17 mouse cellular contexts compared by ENCODE assay signal in the genomic region with DNA sequence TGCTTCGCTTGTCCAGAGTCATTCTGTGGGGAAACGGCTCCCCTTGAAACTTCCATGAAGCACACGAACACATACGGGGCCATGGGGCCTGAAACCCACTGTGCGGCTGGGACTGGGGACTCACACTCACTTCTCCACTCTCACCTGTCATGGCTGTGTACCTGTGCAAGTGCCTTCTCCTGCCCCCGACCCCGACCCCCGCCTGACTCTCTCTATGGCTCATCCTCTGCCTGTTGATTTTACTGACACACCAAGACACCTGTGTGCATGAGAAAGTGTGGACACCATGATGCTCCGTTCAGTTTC. TPM values are rescaled to one million over a fixed set of nuclear protein-coding genes. Genes with fewer than 3 reads are reported as not detected.
DNase-seq lines count a peak whose midpoint lies in the region; ATAC-seq and TF ChIP-seq lines count a peak whose summit lies in the region.
"Had no signal": no experiment of that assay in that cellular context is flagged by ENCODE, and none has a peak within 500 bp of the region (broad histone marks: within the 10 kb centered on the region; RNA-seq: fewer than 3 reads in every experiment).

No protein-coding gene starts in this region.

- H3K4me3 ChIP-seq in midbrain, embryonic 10.5 days, result peak overlapping the region; percentile 34
- no peak overlapping the region for H3K4me3 ChIP-seq in midbrain, embryonic 14.5 days (replicated peaks; ENCODE audit: low read depth, low read length)
- H3K4me3 ChIP-seq in forebrain, embryonic 15.5 days, result peak overlapping the region; percentile 13
- H3K4me3 ChIP-seq in limb, embryonic 11.5 days (ENCODE audit: low read depth, low read length), result no peak overlapping the region
- no peak overlapping the region for H3K4me3 ChIP-seq in neural tube, embryonic 13.5 days
- no peak overlapping the region for H3K4me3 ChIP-seq in intestine, postnatal 0 days (ENCODE audit: low read depth, low read length)
- H3K4me3 ChIP-seq: embryonic facial prominence, embryonic 12.5 days; heart, embryonic 13.5 days had no signal

- H3K36me3 ChIP-seq in midbrain, embryonic 10.5 days, result no peaks in the 10 kb centered on the region
- H3K36me3 ChIP-seq in midbrain, embryonic 14.5 days (ENCODE audit: control insufficient read depth, insufficient read depth, low read length), result no peaks in the 10 kb centered on the region
- no peaks in the 10 kb centered on the region for H3K36me3 ChIP-seq in forebrain, embryonic 15.5 days
- no peaks in the 10 kb centered on the region for H3K36me3 ChIP-seq in limb, embryonic 11.5 days (ENCODE audit: control insufficient read depth, insufficient read depth, low read length)
- H3K36me3 ChIP-seq in neural tube, embryonic 13.5 days, result no peaks in the 10 kb centered on the region
- H3K36me3 ChIP-seq in intestine, postnatal 0 days (ENCODE audit: control insufficient read depth, insufficient read depth), result no peaks in the 10 kb centered on the region
- H3K36me3 ChIP-seq: embryonic facial prominence, embryonic 12.5 days; heart, embryonic 13.5 days had no signal

- no peak overlapping the region for H3K4me2 ChIP-seq in midbrain, embryonic 14.5 days (ENCODE audit: low read length)
- peak overlapping the region; percentile 14 for H3K4me2 ChIP-seq in forebrain, embryonic 15.5 days (replicated peaks)
- no peak overlapping the region for H3K4me2 ChIP-seq in limb, embryonic 11.5 days (ENCODE audit: low read depth, severe bottlenecking)
- H3K4me2 ChIP-seq in neural tube, embryonic 13.5 days, result peak overlapping the region; percentile 42
- no peak overlapping the region for H3K4me2 ChIP-seq in intestine, postnatal 0 days (replicated peaks; ENCODE audit: low read depth)

- no peak for DNase-seq in midbrain, embryonic 10.5 days (ENCODE audit: low spot score)
- DNase-seq in midbrain, embryonic 14.5 days, result no peak
- DNase-seq in limb, embryonic 11.5 days (ENCODE audit: low spot score), result no peak
- no peak for DNase-seq in gastrocnemius, postnatal 10 days
- DNase-seq in cerebellum, postnatal 4 days (ENCODE audit: low spot score in 2 of 2), result no peak
- DNase-seq: adrenal gland, postnatal 14 days; cerebellum, postnatal 14 days; kidney, postnatal 10 days; right cerebral cortex, postnatal 14 days had no signal

- peaks cover 48% of the 10 kb centered on the region for H3K4me1 ChIP-seq in midbrain, embryonic 10.5 days
- H3K4me1 ChIP-seq in midbrain, embryonic 14.5 days (ENCODE audit: control insufficient read depth, insufficient read depth, low read length), result peaks cover 6% of the 10 kb centered on the region; the same call in 1 of the 2 replicates
- H3K4me1 ChIP-seq in forebrain, embryonic 15.5 days, result peaks cover 24% of the 10 kb centered on the region
- H3K4me1 ChIP-seq in limb, embryonic 11.5 days (ENCODE audit: control insufficient read depth, insufficient read depth, low read length), result peaks cover 10% of the 10 kb centered on the region; the same call in 1 of the 2 replicates
- H3K4me1 ChIP-seq in neural tube, embryonic 13.5 days (replicated peaks), result peaks cover 30% of the 10 kb centered on the region
- H3K4me1 ChIP-seq in intestine, postnatal 0 days (replicated peaks; ENCODE audit: control insufficient read depth, insufficient read depth, low read length), result no peaks in the 10 kb centered on the region
- H3K4me1 ChIP-seq: heart, embryonic 13.5 days had no signal

- H3K27me3 ChIP-seq in midbrain, embryonic 10.5 days (ENCODE audit: low read depth, poor library complexity, severe bottlenecking), result peaks cover 98% of the 10 kb centered on the region
- H3K27me3 ChIP-seq in midbrain, embryonic 14.5 days (ENCODE audit: control insufficient read depth, insufficient read depth, low read length), result peaks cover 92% of the 10 kb centered on the region
- peaks cover 33% of the 10 kb centered on the region for H3K27me3 ChIP-seq in forebrain, embryonic 15.5 days
- no peaks in the 10 kb centered on the region for H3K27me3 ChIP-seq in limb, embryonic 11.5 days (ENCODE audit: control insufficient read depth, insufficient read depth, low read length)
- peaks cover 97% of the 10 kb centered on the region for H3K27me3 ChIP-seq in neural tube, embryonic 13.5 days
- no peaks in the 10 kb centered on the region for H3K27me3 ChIP-seq in intestine, postnatal 0 days (replicated peaks; ENCODE audit: control insufficient read depth, insufficient read depth, low read length)

- H3K9me3 ChIP-seq in midbrain, embryonic 10.5 days (replicated peaks), result no peaks in the 10 kb centered on the region
- no peaks in the 10 kb centered on the region for H3K9me3 ChIP-seq in midbrain, embryonic 14.5 days (ENCODE audit: control insufficient read depth, low read length)
- no peaks in the 10 kb centered on the region for H3K9me3 ChIP-seq in forebrain, embryonic 15.5 days
- no peaks in the 10 kb centered on the region for H3K9me3 ChIP-seq in limb, embryonic 11.5 days (ENCODE audit: control insufficient read depth, low read length)
- H3K9me3 ChIP-seq in neural tube, embryonic 13.5 days, result no peaks in the 10 kb centered on the region
- no peaks in the 10 kb centered on the region for H3K9me3 ChIP-seq in intestine, postnatal 0 days (ENCODE audit: control insufficient read depth)
- H3K9me3 ChIP-seq: embryonic facial prominence, embryonic 12.5 days; heart, embryonic 13.5 days had no signal

- 30% methylated on average over 9 of the region's 9 CpGs for WGBS in midbrain, embryonic 10.5 days
- WGBS in midbrain, embryonic 14.5 days, result 20% methylated on average over 9 of the region's 9 CpGs
- 11% methylated on average over 9 of the region's 9 CpGs for WGBS in forebrain, embryonic 15.5 days
- 52% methylated on average over 9 of the region's 9 CpGs for WGBS in limb, embryonic 11.5 days
- 17% methylated on average over 9 of the region's 9 CpGs for WGBS in neural tube, embryonic 13.5 days
- 69% methylated on average over 9 of the region's 9 CpGs for WGBS in intestine, postnatal 0 days

- ATAC-seq in midbrain, embryonic 14.5 days (ENCODE audit: low FRiP score, low TSS enrichment), result no peak
- ATAC-seq in forebrain, embryonic 15.5 days (replicated peaks), result no peak
- ATAC-seq in limb, embryonic 11.5 days (ENCODE audit: insufficient number of reproducible peaks, low FRiP score, low TSS enrichment, low read depth), result no peak
- peak; percentile 62; the same call in 1 of the 2 replicates for ATAC-seq in neural tube, embryonic 13.5 days (ENCODE audit: low read depth)
- ATAC-seq in intestine, postnatal 0 days, result no peak

- no peak overlapping the region for H3K9ac ChIP-seq in midbrain, embryonic 14.5 days (replicated peaks; ENCODE audit: low read length)
- H3K9ac ChIP-seq in forebrain, embryonic 15.5 days (replicated peaks), result no peak overlapping the region
- no peak overlapping the region for H3K9ac ChIP-seq in limb, embryonic 11.5 days (ENCODE audit: low read length)
- no peak overlapping the region for H3K9ac ChIP-seq in neural tube, embryonic 13.5 days
- no peak overlapping the region for H3K9ac ChIP-seq in intestine, postnatal 0 days (ENCODE audit: low read depth, low read length)
- H3K9ac ChIP-seq: embryonic facial prominence, embryonic 12.5 days; heart, embryonic 13.5 days had no signal

- no peak for TF ChIP-seq CTCF in intestine, postnatal 0 days (IDR thresholded peaks at IDR 0.05; ENCODE audit: low read depth)

- peak overlapping the region; percentile 52; the same call in 1 of the 2 replicates for H3K27ac ChIP-seq in midbrain, embryonic 10.5 days (replicated peaks)
- H3K27ac ChIP-seq in midbrain, embryonic 14.5 days (replicated peaks; ENCODE audit: low read depth, low read length), result no peak overlapping the region
- no peak overlapping the region for H3K27ac ChIP-seq in forebrain, embryonic 15.5 days (replicated peaks)
- peak overlapping the region; percentile 68 for H3K27ac ChIP-seq in limb, embryonic 11.5 days (replicated peaks; ENCODE audit: low read depth, low read length)
- no peak overlapping the region for H3K27ac ChIP-seq in neural tube, embryonic 13.5 days (replicated peaks)
- no peak overlapping the region for H3K27ac ChIP-seq in intestine, postnatal 0 days (ENCODE audit: low read depth, low read length)
- H3K27ac ChIP-seq: embryonic facial prominence, embryonic 12.5 days; heart, embryonic 13.5 days had no signal

RNA-seq across cellular contexts. Expression of a gene that starts 16.0 kb away (rescaled TPM):
- 3.2 and 3.6 TPM in 2 replicates for polyA plus RNA-seq in midbrain, embryonic 10.5 days (2016; fragmentation: Nextera tagmentation; extraction: Ambion mirVana)
- polyA plus RNA-seq in midbrain, embryonic 14.5 days (2014; fragmentation: Nextera tagmentation; extraction: Ambion mirVana), result 3.1 and 9.0 TPM in 2 replicates
- 0.32 and 1.3 TPM in 2 replicates for polyA plus RNA-seq in forebrain, embryonic 15.5 days (2015; fragmentation: Nextera tagmentation; extraction: Ambion mirVana)
- 1.1 and 1.2 TPM in 2 replicates for polyA plus RNA-seq in limb, embryonic 11.5 days (2014; fragmentation: Nextera tagmentation; extraction: Ambion mirVana)
- polyA plus RNA-seq in neural tube, embryonic 13.5 days (2015; fragmentation: Nextera tagmentation; extraction: Ambion mirVana), result 6.2 and 6.6 TPM in 2 replicates
- not detected in 2 replicates for polyA plus RNA-seq in intestine, postnatal 0 days (2015; fragmentation: Nextera tagmentation; extraction: Ambion mirVana)
- under 1 TPM; 0.18 to 0.35 TPM for total RNA-seq in gastrocnemius, postnatal 10 days (2021)
- total RNA-seq: liver, adult 2 months; megakaryocyte-erythroid progenitor cell, adult 5-6 weeks had no signal
- polyA plus RNA-seq: heart, embryonic 13.5 days; liver, adult 2 months; lung, embryonic 16.5 days had no signal

Comparison
In these comparisons a context has a peak if more than half of its experiments do, and no peak if none do; other contexts are left out.
1. H3K27ac ChIP-seq: peak in midbrain, embryonic 10.5 days (single experiment) and limb, embryonic 11.5 days (single experiment); none in midbrain, embryonic 14.5 days (single experiment), forebrain, embryonic 15.5 days (single experiment), neural tube, embryonic 13.5 days (single experiment) and intestine, postnatal 0 days (single experiment).
2. H3K4me3 ChIP-seq: peak in midbrain, embryonic 10.5 days (single experiment) and forebrain, embryonic 15.5 days (single experiment); none in midbrain, embryonic 14.5 days (single experiment), limb, embryonic 11.5 days (single experiment), neural tube, embryonic 13.5 days (single experiment) and intestine, postnatal 0 days (single experiment).
3. H3K4me2 ChIP-seq: peak in forebrain, embryonic 15.5 days (single experiment) and neural tube, embryonic 13.5 days (single experiment); none in midbrain, embryonic 14.5 days (single experiment), limb, embryonic 11.5 days (single experiment) and intestine, postnatal 0 days (single experiment).